Mouse (Mus musculus) ES-E14 (cell line): Measurements from ENCODE around the gene Fam185a. TPM values are rescaled to one million over a fixed set of nuclear protein-coding genes. Genes with fewer than 3 reads are reported as not detected.

ENCODE experiments used
- DNase-seq: peaks from one replicate; pipeline ENCODE4 v3.0.0-alpha.2; 2013; ENCODE audit warnings: low read depth, low spot score
- H3K27ac ChIP-seq: 2 replicates; pipeline ENCODE4 v1.5.1; 2012; ENCODE audit warnings: low read depth, mild to moderate bottlenecking, low read length, moderate library complexity, mixed read lengths; ENCODE audit not compliant: poor library complexity, insufficient read depth, severe bottlenecking
- H3K36me3 ChIP-seq: 2 replicates; pipeline ENCODE4 v1.6.1; 2012; ENCODE audit warnings: mild to moderate bottlenecking, low read length, moderate library complexity, mixed read lengths; ENCODE audit not compliant: control insufficient read depth, poor library complexity, insufficient read depth, severe bottlenecking
- H3K4me1 ChIP-seq, 2 experiments: fragments of 150-350 bp in 1 of 2; sonication (generic) in 1 of 2; 2 replicates each; pipeline ENCODE4 v1.6.1; 2012; ENCODE audit warnings: low read length in 2 of 2, mild to moderate bottlenecking in 1 of 2, mixed read lengths in 1 of 2; ENCODE audit not compliant: control insufficient read depth in 2 of 2, insufficient read depth in 2 of 2, poor library complexity in 1 of 2
- H3K4me3 ChIP-seq, 2 experiments: fragments of 150-350 bp in 1 of 2; sonication (generic) in 1 of 2; 2 replicates each; pipeline ENCODE4 v1.5.1; 2012; ENCODE audit warnings: low read length in 2 of 2, low read depth in 1 of 2, mild to moderate bottlenecking in 1 of 2, mixed read lengths in 1 of 2; ENCODE audit not compliant: insufficient read depth in 1 of 2, poor library complexity in 1 of 2, severe bottlenecking in 1 of 2
- H3K9ac ChIP-seq: 2 replicates; pipeline ENCODE4 v1.6.1; 2012; ENCODE audit warnings: low read depth, mild to moderate bottlenecking, low read length, mixed read lengths; ENCODE audit not compliant: poor library complexity, insufficient read depth, severe bottlenecking
- H3K9me3 ChIP-seq: fragments of 150-350 bp; sonication (generic); 2 replicates; pipeline ENCODE4 v1.6.1; 2012; ENCODE audit warnings: low read depth, mild to moderate bottlenecking, low read length; ENCODE audit not compliant: control insufficient read depth, insufficient read depth
- CHD2 ChIP-seq: IDR thresholded peaks from 2 replicates; pipeline ENCODE4 v1.6.1; 2014; ENCODE audit warnings: mild to moderate bottlenecking, low read depth, low read length, inconsistent platforms
- HCFC1 ChIP-seq: IDR thresholded peaks from 2 replicates; pipeline ENCODE4 v1.6.1; 2012; ENCODE audit warnings: low read length, inconsistent platforms, borderline replicate concordance; ENCODE audit not compliant: insufficient read depth
- MAFK ChIP-seq: IDR thresholded peaks from 2 replicates; pipeline ENCODE4 v1.6.1; 2014; ENCODE audit warnings: mild to moderate bottlenecking, low read depth, low read length, inconsistent platforms; ENCODE audit not compliant: insufficient read depth
- ZC3H11A ChIP-seq: IDR thresholded peaks from 2 replicates; pipeline ENCODE4 v1.6.1; 2012; ENCODE audit warnings: low read depth, mild to moderate bottlenecking, inconsistent platforms, low read length, borderline replicate concordance
- ZNF384 ChIP-seq: IDR thresholded peaks from 2 replicates; pipeline ENCODE4 v1.6.1; 2012; ENCODE audit warnings: low read depth, low read length, inconsistent platforms
- in situ Hi-C, 2 experiments: fragments of 600-800 bp; cut with MboI; formaldehyde crosslinking; loops; one replicate each; pipeline ENCODE4 v1.15.1; 2025; ENCODE audit warnings: low sequenced_read_pairs in 2 of 2, inconsistent platforms in 1 of 2; ENCODE audit not compliant: unreplicated experiment in 2 of 2
- total RNA-seq: library from RNA; depleted of rRNA; stranded (reverse); fragments of 300-350 nt; gene quantifications from 2 replicates; pipeline ENCODE4 v1.2.3, GENCODE M21; 2012

Gene Fam185a
- total RNA-seq, 1 experiment = 14.1 TPM

- no peak for DNase-seq
- in situ Hi-C loops = no loop called here
- no peak overlapping the region for H3K27ac ChIP-seq
Measured at GRCm38 (mm10) chr5:21387340-21387739, 37.4 kb upstream of the Fam185a start.

GRCm38 (mm10) chr5:21388855-21389254, 35.9 kb upstream of the Fam185a start:
- TF ChIP-seq CHD2 = no peak
- no peak for TF ChIP-seq MAFK
- no peak for TF ChIP-seq HCFC1
- TF ChIP-seq ZNF384 = no peak
- no peak for TF ChIP-seq ZC3H11A
- Histone ChIP-seq H3K9ac (no peak overlapping the region), H3K4me1 (peaks cover 1 to 2% of the 10 kb centered on the region in 2 experiments; a peak in 2 of 4 replicates), H3K4me3 (no peak overlapping the region), H3K36me3 (no peaks in the 10 kb centered on the region), H3K9me3 (no peaks in the 10 kb centered on the region), H3K27ac (no peak overlapping the region)
- in situ Hi-C loops = no loop called here
- DNase-seq = no peak

More at GRCm38 (mm10) chr5:21387340-21387739, 37.4 kb upstream of the Fam185a start:
- Histone ChIP-seq H3K9me3 (no peaks in the 10 kb centered on the region), H3K36me3 (no peaks in the 10 kb centered on the region), H3K9ac (no peak overlapping the region), H3K4me1 (peaks cover 1 to 9% of the 10 kb centered on the region in 2 experiments; a peak in 2 of 4 replicates), H3K4me3 (no peak overlapping the region)
- TF ChIP-seq ZNF384 (no peak), CHD2 (no peak), ZC3H11A (no peak), MAFK (no peak), HCFC1 (no peak)

DNA sequence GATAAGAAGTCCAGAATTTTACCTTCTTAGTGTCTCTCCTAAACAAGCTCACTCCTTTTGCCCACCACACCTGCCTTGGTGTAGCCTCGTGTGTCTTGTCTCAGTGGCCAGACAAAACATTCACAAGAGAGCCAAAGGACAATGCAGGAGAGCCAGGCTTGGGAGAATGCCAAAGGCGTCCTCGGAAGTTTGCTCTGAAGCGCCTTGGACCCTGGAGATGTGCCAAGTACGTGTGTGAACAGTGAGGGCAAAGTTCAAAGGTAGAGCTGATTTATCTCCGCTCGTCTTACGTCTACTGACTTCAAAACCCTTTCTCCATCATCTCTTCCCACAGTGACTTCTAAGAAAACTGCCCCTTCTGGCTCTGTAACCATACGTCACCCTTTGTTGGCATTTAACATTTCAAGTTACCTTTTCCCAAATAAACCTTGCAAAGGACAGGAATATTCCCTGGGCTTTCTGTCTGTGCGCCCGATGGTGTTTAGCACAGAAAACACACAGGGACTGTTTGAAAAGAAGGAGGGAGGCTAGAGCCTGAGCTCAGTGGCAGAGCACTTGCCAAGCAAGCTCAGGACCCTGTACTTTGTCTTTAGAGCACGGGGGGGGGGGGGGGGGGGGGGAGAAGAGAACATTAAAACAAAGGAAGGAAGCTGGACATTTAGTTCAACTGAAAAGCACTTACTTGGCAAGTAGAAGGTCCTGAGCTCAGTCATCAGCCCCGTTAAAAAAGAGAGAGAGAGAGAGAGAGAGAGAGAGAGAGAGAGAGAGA, 33.0 kb upstream of the Fam185a start:
- Histone ChIP-seq H3K27ac (no peak overlapping the region), H3K9ac (no peak overlapping the region), H3K4me1 (0 out of 4 replicates have a peak, but pooled peaks cover 0 to 1% of the 10 kb centered on the region in 2 experiments), H3K4me3 (no peak overlapping the region), H3K9me3 (no peaks in the 10 kb centered on the region), H3K36me3 (no peaks in the 10 kb centered on the region)
- TF ChIP-seq MAFK (no peak), ZNF384 (no peak), ZC3H11A (no peak), HCFC1 (no peak), CHD2 (no peak)
- in situ Hi-C loops = no loop called here
- no peak for DNase-seq

- no peak overlapping the region for H3K9ac ChIP-seq
- no peaks in the 10 kb centered on the region for H3K4me1 ChIP-seq
- no peak overlapping the region for H3K27ac ChIP-seq
- in situ Hi-C loops = no loop called here
- no peak overlapping the region for H3K4me3 ChIP-seq
- TF ChIP-seq CHD2 (no peak), ZC3H11A (no peak), ZNF384 (no peak), MAFK (no peak), HCFC1 (no peak)
- no peaks in the 10 kb centered on the region for H3K36me3 ChIP-seq
- no peaks in the 10 kb centered on the region for H3K9me3 ChIP-seq
- no peak for DNase-seq
Measured at GRCm38 (mm10) chr5:21394562-21394961, 30.2 kb upstream of the Fam185a start.
